Mouse (Mus musculus): Measurements from ENCODE around the gene Klhl25.
"Not testable (repeated sequence)": the region's sequence is repeated elsewhere in the genome, so short reads cannot be mapped to it uniquely, and the experiment has no call there.

The Klhl25 gene

DNA sequence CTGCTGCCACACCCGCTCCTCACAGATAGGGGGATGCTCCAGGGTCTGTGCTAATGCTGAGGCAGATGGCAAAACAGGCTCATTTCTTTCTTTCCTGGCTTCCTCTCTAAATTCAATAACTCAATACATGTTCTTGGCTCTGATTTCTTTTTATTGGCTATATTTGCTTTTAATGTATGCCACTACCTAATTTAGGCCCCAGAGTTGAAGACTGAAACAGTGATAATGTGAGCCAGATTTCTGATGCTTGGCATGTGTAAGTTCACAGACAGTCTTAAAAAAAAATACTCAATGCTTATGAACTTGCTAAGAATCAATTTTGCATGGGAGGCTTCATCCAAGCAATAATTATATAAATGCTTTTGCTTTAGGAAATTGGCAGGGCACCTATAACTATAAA, 2.2 kb upstream of the Klhl25 start:
- DNase-seq (ENCODE audit: low read depth): no peak

DNA sequence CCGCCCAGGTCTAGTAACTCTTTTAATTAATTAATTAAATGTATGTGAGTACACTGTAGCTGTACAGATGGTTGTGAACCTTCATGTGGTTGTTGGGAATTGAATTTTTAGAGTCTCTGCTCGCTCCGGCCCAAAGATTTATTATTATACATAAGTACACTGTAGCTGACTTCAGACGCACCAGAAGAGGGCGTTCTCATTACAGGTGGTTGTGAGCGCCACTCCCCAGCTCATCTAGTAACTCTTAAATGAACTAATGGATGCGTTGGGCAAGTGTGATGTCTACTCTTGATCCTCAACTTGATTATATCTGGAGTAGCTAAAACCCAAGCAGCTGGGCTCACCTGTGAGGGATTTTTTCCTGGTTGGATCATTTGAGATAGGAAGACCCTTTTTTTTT, 1.2 kb upstream of the Klhl25 start:
- DNase-seq (ENCODE audit: low read depth): peak; percentile 64

DNA sequence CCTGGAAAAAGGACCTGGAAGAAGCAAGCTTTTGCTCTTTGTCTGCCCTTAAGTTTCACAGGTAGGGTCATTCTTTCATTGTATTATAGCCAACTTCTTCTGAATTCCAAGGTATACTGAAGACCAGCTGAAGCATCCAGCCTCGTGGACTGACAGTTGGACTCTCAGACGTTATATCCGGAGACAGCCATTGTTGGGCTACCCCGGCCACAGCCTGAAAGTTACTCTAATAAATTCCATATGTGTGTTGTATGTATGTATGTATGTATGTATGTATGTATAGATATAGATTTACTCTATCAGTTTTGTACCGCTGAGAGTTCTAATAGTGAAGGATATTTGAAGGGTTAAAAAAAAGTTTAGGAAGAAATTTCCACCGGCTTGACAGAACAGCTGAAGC, 621 bp upstream of the Klhl25 start:
- no peak for DNase-seq (ENCODE audit: low read depth)

DNA sequence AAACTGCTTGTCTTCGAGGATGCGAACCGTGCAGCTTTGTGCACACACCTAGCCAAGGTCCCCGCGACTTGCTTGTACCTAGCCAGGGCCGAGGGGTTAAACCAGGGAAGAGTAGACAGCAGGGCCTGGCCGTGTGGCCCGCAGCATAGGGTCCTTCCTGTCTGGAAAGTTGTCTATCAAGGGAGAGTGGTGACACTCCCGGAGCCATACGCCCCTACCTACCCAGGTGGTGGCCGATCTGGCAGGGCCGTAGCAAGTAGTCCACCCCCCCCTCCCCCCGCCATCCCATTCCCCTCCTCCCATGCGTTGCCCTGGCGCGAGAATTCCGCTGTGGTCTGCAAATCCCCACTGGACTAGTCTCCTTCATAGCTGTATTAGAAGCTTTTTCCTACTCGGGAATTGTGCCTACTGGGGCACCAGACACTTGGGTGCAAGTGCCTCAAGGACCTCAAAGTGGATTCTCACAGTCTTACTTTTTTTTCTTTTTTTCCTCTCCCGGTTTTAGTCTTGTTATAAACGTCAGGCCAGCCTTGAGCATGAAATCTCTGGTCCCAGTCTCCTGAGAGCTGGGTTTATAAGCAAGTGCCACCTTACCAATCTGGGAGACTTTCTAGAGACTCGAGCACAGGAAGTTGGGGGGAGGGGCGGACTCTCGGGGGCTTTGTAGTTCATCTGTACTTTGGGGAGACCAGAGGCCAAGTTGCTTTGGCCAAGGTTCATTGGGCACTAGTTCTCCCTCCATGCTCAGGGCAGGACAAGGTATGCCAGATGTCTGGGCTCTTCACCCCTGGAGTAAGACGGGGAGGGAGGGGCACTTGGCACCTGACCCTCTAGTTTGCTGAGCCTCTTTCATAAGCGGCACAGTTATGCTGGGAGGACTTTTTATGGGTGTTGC, 913 bp downstream of the Klhl25 start:
- DNase-seq (ENCODE audit: low read depth): peak; percentile 82

DNA sequence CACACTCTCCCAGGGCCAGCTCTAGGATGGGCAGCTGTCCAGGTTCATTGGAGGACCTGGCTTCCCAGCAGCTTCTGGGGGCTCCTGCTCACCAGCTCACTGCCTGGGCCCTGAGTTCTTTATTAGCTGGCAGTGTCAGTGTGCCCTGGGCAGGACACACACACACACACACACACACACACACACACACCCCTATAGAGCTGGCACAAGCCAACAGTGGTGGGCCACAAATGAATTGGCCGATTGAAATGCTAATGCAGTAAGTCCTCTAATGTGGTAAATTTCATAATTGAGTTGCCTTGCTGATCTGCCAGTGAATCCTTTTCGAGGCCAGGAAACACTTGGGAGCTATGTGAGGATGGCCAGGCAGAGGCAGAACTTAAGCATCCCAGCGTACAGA, 2.3 kb downstream of the Klhl25 start:
- not testable (repeated sequence) for DNase-seq (ENCODE audit: low read depth)

DNA sequence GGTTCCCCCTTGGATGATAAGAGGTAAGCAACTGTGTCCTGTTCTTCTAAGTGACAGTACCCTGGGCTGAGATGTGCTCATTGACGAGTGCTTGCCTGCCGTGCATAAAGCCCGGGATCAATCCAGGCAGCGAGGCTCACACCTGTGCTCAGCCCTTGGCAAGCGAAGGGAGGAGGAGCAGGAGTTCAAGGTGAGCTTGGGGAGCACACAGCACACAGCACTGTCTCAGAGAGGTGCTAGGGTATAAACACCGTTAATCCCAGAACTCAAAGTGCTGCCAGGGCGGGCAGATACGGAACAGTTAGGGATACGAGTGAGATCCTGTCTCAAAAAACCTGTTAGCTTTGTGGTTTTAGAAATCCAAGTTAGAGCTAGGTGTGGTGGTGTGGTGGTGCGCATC, 3.2 kb downstream of the Klhl25 start:
- DNase-seq (ENCODE audit: low read depth): no peak

DNA sequence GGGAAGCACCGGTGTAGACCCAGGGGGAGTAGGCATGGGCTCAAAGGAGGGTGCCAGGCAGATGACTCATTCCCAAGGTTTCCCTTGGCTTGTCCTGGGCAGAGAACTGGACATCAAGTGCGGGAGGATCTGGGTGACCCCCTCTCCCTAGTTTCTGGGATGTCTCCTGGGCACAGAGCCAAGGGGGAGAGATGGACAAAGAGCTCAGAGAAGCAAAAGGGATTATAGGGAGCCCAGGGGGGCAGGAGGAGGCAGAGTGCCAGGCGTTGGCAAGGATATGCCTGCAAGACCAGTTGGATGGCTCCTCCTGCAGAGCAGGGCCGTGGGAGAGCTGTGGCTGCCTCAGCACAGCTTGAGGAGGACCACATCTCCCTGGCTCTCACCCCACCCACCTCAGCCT, 4.3 kb downstream of the Klhl25 start:
- DNase-seq (ENCODE audit: low read depth): no peak

DNA sequence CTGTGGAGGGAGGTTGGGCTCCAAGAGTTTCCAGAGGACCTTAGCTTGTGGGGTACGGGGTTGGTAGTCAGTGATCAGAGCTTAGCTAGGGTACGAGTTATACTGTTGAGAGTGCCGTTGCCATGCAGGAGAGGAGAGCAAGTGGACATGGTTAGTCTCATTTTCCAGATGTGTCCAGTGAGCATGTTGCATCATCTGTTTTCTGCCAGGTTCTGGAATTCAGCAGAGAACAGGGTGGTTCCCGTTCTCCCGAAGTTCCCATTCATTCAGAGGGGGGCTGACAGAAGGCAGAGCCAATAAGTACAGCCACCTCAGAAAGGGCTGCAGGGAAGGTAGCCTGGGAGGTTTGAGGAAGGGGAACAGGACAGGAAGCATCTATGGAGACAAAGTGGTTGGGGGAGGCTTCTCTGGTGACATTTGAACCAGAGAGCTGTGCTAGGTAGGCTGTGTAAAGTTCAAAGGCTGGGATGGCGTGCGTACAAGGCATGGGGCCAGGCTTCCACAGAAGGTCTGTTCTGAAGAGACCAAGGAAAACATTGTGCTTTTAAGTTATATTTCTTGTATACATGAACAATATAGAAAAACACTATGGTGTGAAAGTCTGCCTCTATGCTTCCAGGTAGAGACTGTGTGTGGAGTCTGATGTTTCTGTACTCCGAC, 5.2 kb downstream of the Klhl25 start:
- DNase-seq (ENCODE audit: low read depth): no peak

DNA sequence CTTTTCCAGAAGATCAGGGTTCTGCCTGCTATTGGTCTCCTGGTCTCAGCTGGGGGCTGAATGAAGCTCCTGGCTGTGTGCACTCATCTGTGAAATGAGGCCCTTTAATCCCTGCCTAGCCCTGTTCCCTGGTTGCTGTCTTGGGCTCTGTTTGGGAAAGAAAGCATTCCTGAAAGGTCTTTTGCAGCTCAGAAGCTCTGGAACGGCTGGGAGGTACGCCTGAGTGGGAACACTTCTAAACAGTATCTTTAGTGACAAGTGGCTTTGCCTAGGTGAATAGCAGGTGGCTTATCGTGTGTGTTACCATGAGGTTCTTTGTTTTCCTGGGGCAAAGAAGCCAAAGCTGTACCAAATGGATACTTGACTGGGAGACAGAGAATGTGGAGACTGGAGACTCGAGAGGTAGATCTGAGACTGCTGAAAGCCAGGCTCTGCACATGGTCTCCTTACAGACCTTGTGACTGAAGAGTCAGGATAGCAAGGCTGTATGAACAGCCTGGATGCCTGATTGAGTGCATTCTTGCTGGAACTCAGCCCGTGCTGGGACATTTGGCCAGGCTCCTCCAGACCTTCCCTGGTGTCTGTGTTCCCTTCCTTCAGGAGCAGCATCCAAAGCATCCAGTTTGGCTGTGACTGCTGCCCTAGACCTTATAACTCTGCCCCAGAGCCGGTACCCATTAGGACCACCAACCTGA, 6.3 kb downstream of the Klhl25 start:
- DNase-seq (ENCODE audit: low read depth): no peak

DNA sequence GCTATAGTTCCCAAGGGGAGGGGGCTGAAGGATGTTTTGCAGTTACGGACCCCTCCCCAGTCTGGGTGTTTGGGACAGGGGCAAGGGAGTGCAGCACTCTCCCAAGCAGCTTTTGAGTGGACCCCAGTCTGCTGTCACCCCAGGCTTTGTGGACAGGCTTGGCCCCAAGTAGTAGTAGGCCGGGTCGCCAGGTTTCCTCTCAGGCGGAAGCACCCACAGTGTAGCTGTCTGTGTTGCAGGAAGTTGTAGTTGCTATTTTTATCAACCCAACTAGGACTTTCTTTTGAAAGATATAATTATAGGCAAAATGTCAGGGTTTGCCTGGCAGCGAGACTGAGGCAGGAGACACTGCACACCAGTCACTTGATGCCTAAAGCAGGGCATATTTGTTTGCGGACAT, 6.9 kb downstream of the Klhl25 start:
- DNase-seq (ENCODE audit: low read depth): peak; percentile 47

DNA sequence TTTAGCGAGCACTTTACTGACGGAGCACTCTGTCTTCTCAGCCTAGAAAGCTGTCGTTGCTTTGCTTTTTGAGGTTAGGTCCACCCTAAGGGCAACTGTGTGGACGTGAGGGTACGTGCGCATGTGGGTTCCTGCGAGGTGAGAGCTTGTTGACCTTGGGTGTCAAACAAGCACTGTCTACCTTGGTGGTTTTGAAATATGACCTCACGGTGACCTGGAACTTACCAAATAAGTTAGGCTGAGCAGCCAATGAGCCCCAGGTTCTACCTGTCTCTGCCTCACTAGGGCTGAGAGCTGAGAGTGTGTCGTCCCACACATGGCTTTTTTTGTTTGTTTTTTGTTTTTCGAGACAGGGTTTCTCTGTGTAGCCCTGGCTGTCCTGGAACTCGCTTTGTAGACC, 8.1 kb downstream of the Klhl25 start:
- no peak for DNase-seq (ENCODE audit: low read depth)

DNA sequence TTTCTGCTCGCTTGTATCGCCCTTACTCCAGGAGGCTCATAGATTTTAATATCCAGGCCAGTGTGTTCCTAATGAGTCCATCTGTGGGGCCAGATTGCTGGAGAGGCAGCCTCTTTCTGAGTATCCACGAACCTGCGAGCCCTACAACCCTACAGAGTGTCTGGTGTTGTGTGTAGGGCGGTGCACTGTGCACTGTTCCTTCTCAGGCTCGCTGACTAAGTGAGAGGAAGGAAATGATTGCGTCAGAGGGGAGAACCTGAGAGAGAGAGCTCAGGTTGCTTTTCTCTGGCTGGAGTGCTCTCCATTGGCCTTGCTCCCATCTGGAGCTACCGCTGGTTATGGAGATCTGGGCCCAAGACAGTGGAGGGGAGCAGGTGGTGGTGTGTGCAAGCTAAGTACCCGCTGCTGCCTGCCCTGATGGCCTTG, 11.7 kb downstream of the Klhl25 start:
- DNase-seq (ENCODE audit: low read depth): peak; percentile 49

DNA sequence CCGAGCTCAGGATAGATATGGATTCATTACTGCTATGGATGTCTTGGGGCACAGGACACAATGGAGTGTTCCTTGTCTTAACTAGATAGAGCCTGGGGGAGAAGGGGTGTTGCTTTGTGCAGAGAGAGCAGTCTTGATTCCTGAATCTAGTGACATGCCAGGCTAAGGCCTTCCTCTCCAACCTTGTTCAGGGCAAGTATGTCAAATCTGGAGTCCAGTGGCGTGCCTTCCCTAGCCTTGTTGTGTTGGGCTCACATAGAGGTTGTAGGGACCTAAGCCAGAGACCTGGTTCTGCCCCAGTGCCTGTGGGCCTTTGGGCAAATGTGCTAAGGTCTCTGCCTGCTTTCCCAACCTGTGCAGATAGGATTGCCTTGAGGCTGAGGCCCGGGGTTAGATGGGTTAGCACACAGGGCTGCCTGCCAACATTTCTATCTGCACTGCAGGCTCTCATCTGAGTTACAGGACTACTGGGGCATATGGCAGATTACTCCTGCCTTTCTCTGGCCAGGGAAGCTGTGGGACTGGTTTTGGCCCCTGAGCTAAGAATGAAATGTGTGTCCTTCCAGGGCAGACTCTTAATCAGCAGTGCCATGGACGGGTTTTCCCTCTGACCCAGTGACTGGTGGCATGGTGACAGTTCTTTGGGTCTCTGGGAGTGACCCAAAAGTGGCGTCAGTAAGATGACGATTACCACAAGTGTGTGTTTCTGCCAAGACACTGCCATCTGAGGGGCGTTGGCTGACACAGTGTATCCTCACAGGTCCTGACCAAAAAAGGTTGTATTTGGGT, 13.7 kb downstream of the Klhl25 start:
- not testable (repeated sequence) for DNase-seq (ENCODE audit: low read depth)

DNA sequence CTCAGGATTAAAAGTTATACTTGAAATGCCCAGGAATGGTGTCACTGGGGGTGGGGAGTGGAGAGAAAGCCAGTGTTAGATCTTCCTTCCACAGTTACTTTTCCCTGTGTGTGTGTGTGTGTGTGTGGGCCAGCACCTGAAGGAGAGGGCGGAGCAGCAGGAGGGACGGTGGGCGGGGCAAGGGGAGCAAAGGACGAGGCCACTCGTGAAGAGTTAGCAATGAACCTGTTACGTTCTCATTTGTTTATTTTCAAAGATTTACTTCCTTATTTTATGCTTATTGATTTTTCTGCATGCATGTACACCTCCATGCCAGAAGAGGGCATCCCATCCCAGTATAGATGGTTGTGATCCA, 14.3 kb downstream of the Klhl25 start:
- DNase-seq (ENCODE audit: low read depth): not testable (repeated sequence)

DNA sequence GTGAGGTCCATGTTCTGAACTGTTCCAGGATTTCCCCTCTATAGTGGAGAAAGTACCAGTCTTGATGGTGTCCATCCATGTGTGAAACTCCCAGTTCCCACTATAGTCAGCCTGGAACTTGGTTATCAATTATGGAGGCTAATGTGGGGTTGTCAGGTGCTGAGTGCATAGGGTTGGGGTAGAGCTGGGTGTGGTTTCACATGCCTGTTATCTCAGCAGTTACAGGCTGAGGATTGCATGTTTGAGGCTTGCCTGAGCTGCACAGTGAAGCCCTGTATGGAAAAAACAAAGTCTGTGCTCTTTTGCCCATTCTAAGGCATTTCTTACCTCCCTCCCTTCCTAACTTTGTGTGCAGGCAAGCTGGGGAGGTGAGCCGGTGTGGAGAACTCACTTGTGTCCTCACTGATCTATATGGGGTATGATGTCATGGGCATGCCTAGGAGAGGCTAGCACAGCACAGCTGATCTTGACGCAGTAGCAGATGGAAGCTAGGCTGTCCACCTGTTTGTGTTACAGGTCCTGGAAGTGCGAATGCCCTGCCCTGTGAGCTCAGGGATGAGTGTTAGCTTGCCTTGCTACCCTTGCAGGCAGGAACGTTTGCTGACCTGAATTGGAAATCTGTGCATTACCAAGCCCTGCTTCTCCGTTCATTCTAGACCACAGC, 15.3 kb downstream of the Klhl25 start:
- DNase-seq (ENCODE audit: low read depth): not testable (repeated sequence)

DNA sequence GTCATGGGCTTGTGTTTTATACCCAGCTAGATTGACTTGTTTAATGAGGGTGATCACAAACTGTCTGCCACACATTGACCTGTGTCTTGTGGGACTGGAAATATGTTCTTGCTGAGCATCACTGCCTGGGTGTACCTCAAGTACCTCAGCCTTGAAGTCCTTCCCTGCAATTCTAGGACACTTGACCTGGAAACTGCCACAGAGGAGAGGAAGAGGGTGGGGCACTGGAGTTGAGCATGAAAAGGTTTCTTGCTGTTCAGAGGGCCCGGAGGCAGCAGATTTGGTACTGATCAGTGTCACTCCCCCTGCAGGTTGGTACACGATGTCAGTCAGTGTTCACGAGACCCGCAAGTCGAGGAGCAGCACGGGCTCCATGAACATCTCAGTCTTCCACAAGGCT, 16.9 kb downstream of the Klhl25 start:
- no peak for DNase-seq (ENCODE audit: low read depth)

DNA sequence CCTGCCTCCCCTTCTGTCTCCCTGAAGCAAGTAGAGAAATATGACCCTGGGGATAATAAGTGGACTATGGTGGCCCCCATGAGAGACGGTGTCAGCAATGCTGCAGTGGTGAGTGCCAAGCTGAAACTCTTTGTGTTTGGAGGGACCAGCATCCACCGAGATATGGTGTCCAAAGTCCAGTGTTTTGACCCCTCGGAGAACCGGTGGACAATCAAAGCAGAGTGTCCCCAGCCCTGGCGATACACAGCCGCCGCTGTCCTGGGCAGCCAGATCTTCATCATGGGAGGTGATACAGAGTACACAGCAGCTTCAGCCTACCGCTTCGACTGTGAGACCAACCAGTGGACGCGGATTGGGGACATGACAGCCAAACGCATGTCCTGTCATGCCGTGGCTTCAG, 18.4 kb downstream of the Klhl25 start:
- DNase-seq (ENCODE audit: low read depth): no peak

DNA sequence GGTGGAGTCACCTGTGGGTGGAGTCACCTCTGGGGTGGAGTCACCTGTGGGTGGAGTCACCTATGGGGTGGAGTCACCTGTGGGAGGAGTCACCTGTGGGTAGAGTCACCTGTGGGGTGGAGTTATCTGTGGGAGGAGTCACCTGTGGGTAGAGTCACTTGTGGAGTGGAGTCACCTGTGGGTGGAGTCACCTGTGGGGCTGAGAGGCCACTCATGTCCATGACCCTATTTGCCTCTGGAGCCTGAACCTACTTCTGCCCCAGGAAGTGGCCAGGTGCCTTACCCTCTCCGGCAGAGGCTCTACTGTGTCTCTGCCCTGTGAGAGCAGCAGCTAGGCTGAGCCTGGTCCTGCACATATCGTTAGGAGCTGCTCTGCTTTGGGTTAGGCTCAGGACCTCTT, 20.6 kb downstream of the Klhl25 start:
- DNase-seq (ENCODE audit: low read depth): peak; percentile 22

DNA sequence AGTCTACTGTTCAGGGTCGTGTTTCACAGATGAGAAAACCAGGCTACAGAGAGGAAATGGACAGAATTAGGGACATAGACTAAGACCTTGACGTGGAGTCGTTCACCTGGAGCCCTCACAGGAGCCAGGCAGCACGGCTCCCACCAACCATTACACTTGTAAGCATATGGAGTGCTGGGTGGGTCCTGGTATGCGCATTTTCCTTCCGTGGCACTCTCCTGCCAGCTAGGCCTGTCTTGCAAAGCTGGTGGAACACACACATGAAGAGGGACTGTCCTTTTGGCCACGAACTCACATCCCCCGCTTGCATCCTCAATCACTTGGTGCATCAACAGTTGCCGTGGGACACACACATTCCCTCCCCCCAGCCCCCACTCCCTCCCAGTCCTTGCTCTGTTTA, 22.4 kb downstream of the Klhl25 start:
- DNase-seq (ENCODE audit: low read depth): no peak

DNA sequence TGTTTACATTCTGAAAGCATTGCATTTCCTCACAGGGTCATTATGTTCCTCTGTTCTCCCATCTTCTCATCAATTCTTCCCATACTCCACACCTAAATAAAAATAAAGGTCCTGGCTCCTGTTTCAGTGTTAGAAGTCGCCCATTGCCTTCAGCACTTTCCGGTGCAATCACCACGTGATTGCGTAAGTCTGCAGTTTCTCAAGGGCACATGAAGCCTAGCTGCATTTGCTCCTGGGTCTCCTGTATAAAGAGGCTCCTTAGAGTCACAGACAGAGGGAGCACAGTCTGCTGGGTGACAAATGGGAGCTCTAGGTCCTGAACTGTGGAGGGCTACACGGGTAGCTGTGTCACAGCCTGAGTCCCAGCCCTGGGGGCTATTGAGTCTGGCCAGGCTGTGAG, 24.1 kb downstream of the Klhl25 start:
- no peak for DNase-seq (ENCODE audit: low read depth)

DNA sequence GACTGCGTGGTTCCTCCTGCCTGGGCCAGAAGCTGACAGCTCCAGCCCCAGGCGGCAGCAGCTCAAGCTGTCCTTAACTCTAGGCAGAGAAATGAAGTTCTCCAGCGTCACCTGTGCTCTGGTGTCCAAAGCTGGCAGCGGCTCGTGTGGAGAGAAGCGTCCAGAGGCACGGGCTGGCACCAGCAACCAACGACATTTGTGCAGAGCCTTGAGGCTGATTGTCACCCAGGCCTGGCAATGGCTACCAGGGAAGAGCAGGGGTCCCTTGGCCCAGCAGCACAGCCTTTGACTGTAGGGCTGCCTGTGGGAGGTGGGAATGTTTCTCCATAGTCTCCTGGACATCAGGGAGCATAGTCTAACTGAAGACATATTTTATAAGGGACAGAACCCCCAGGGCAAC, 24.6 kb downstream of the Klhl25 start:
- DNase-seq (ENCODE audit: low read depth): no peak

DNA sequence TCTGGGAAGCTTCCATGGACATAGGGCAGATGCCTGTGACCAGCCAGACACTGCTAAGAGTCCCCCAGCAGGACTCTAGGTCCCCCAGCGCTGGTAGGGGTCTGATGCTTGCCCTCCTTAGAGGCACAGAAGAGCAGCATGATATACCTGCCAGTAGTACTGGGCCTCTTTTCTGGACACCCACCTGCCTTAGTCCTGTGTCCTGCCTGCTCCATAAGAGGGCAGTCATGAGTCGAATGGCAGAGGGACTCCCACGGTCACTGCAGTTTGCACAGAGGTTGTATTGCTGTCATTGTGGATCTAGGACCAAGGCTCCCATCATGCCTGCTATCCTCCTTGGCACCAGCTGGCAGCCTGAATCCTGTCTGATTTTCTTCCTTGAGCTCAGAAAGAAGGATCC, 25.1 kb downstream of the Klhl25 start:
- DNase-seq (ENCODE audit: low read depth): no peak

Data from induced T-regulatory cell, adult 2 months (primary cell).